Mouse (Mus musculus): ENCODE results near the gene Higd1a.

Gene Higd1a

GRCm38 (mm10) chr9:121838829-121839621 is 19.1 kb downstream of the Higd1a start, which contains the start of gene Ccdc13:
Gene Ccdc13, minus strand, starts transcription at chr9:121839461.
- no peak for DNase-seq (ENCODE audit: low read depth, low spot score)

GRCm38 (mm10) chr9:121838008-121838407 is 20.2 kb downstream of the Higd1a start:
- no peak for DNase-seq (ENCODE audit: low read depth, low spot score)

GRCm38 (mm10) chr9:121833825-121834224 is 24.3 kb downstream of the Higd1a start:
- DNase-seq (ENCODE audit: low read depth, low spot score), result no peak

GRCm38 (mm10) chr9:121830956-121831293 is 27.2 kb downstream of the Higd1a start:
- peak; percentile 61 for DNase-seq (ENCODE audit: low read depth, low spot score)

GRCm38 (mm10) chr9:121830243-121830955 is 27.8 kb downstream of the Higd1a start:
- no peak for DNase-seq (ENCODE audit: low read depth, low spot score)

- DNase-seq (ENCODE audit: low read depth, low spot score), result no peak
Observed at GRCm38 (mm10) chr9:121829270-121829992, 28.7 kb downstream of the Higd1a start.

GRCm38 (mm10) chr9:121828314-121828713 is 29.8 kb downstream of the Higd1a start:
- no peak for DNase-seq (ENCODE audit: low read depth, low spot score)

- DNase-seq (ENCODE audit: low read depth, low spot score), result no peak
Observed at GRCm38 (mm10) chr9:121826356-121826755, 31.8 kb downstream of the Higd1a start.

GRCm38 (mm10) chr9:121823991-121824390 is 34.2 kb downstream of the Higd1a start:
- DNase-seq (ENCODE audit: low read depth, low spot score), result no peak

GRCm38 (mm10) chr9:121823051-121823450 is 35.1 kb downstream of the Higd1a start:
- no peak for DNase-seq (ENCODE audit: low read depth, low spot score)

- no peak for DNase-seq (ENCODE audit: low read depth, low spot score)
Observed at GRCm38 (mm10) chr9:121822585-121822991, 35.6 kb downstream of the Higd1a start.

GRCm38 (mm10) chr9:121820765-121821164 is 37.4 kb downstream of the Higd1a start:
- no peak for DNase-seq (ENCODE audit: low read depth, low spot score)

GRCm38 (mm10) chr9:121819771-121820471 is 38.2 kb downstream of the Higd1a start:
- DNase-seq (ENCODE audit: low read depth, low spot score), result no peak

GRCm38 (mm10) chr9:121819073-121819770 is 38.9 kb downstream of the Higd1a start:
- no peak for DNase-seq (ENCODE audit: low read depth, low spot score)

- DNase-seq (ENCODE audit: low read depth, low spot score), result no peak
Observed at GRCm38 (mm10) chr9:121815183-121815582, 43.0 kb downstream of the Higd1a start.

- DNase-seq (ENCODE audit: low read depth, low spot score), result no peak
Observed at GRCm38 (mm10) chr9:121810081-121810821, 47.9 kb downstream of the Higd1a start.

- no peak for DNase-seq (ENCODE audit: low read depth, low spot score)
Observed at GRCm38 (mm10) chr9:121808511-121808910, 49.7 kb downstream of the Higd1a start.

GRCm38 (mm10) chr9:121807947-121808346 is 50.2 kb downstream of the Higd1a start:
- DNase-seq (ENCODE audit: low read depth, low spot score), result no peak

- no peak for DNase-seq (ENCODE audit: low read depth, low spot score)
Observed at GRCm38 (mm10) chr9:121807546-121807945, 50.6 kb downstream of the Higd1a start.

- DNase-seq (ENCODE audit: low read depth, low spot score), result no peak
Observed at GRCm38 (mm10) chr9:121802747-121803146, 55.4 kb downstream of the Higd1a start.
